Mouse (Mus musculus) cerebellum, adult 2 months (tissue): ENCODE measurements around the gene Kank1. TPM values are rescaled to one million over a fixed set of nuclear protein-coding genes. Genes with fewer than 3 reads are reported as not detected.

Source experiments
- DNase-seq, 2 experiments: peaks; one replicate each; pipeline ENCODE4 v3.0.0; 2021
- H3K27ac ChIP-seq: fragments of 200-500 bp; 2 replicates; pipeline ENCODE4 v1.5.1; 2012; ENCODE audit warnings: low read length, control low read depth, inconsistent platforms; ENCODE audit not compliant: insufficient read depth
- H3K27me3 ChIP-seq: fragments of 200-500 bp; 2 replicates; pipeline ENCODE4 v1.6.1; 2012; ENCODE audit warnings: inconsistent platforms, mild to moderate bottlenecking, low read length, moderate library complexity; ENCODE audit not compliant: control insufficient read depth, insufficient read depth
- H3K4me1 ChIP-seq: fragments of 200-500 bp; 2 replicates; pipeline ENCODE4 v1.6.1; 2011; ENCODE audit warnings: low read length; ENCODE audit not compliant: control insufficient read depth, insufficient read depth
- H3K4me3 ChIP-seq: fragments of 200-500 bp; replicated peaks from 2 replicates; pipeline ENCODE3; 2011; ENCODE audit warnings: mild to moderate bottlenecking, low read depth, low read length, control low read depth; ENCODE audit not compliant: insufficient read depth
- CTCF ChIP-seq: fragments of 200-500 bp; IDR thresholded peaks from 2 replicates; pipeline ENCODE4 v1.5.1; 2011; ENCODE audit warnings: low read depth, mild to moderate bottlenecking, control low read depth, low read length, moderate library complexity, borderline replicate concordance; ENCODE audit not compliant: insufficient read depth
- POLR2A ChIP-seq: fragments of 200-500 bp; IDR thresholded peaks from 2 replicates; pipeline ENCODE4 v1.6.1; 2011; ENCODE audit warnings: low read length, control low read depth, borderline replicate concordance; ENCODE audit not compliant: insufficient read depth
- WGBS: fragments of 180-500 bp; shearing (Covaris S2); methylation state at CpG from one replicate; pipeline ENCODE4 v1.1.7; 2018; 5-methylcytosine and 5-hydroxymethylcytosine counted together
- polyA plus RNA-seq: library from polyadenylated mRNA; depleted of rRNA; stranded (reverse); fragments of >200 nt; gene quantifications from 2 replicates; pipeline ENCODE4 v1.2.3, GENCODE M21; 2012

Gene Kank1
- polyA plus RNA-seq, 1 experiment, result 12.0 TPM

DNA sequence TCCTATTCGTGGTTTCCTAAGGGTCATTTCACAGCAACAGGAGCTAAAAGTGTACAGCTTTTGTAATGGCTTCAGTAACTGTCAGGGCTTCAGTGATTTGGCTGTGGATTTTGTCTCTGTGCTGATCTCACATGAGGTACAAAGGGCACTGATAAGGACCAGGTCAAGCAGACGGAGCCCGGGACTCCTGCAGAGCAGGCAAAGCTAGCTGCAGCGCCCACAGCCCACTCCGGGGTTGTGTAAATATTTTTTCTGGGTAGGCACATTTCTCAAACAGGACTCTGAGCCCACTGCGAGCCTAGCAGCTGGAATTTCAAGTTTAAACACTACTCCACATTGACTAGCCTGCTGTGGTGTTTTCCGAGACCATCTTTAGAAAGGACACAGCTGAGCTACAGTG lies 145.2 kb downstream of the Kank1 start:
- Histone ChIP-seq H3K4me3 (no peak overlapping the region), H3K27me3 (no peaks in the 10 kb centered on the region), H3K4me1 (peaks cover 3% of the 10 kb centered on the region; the same call in 1 of the 2 replicates), H3K27ac (no peak overlapping the region)
- no peak for DNase-seq
- 72% methylated on average over 7 of the region's 7 CpGs for WGBS
- no peak for TF ChIP-seq POLR2A
- no peak for TF ChIP-seq CTCF

DNA sequence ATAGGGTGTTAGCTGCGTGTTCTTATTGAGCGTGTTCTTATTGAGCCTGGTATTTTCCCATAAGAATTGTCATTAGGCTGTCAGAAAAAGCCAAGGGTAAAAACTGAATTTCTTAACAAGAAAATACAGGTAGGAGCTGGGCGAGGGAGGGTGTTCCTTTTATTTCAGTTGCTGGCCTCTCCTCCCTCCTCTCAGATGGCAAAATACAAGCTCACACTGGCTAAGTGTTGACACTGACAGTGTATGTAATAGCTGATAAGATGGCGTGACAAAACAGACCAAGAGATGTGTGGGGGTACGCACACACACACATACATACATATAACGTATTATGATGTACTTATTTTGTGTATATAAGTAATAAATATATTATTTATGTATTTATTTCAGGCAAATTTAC lies 145.7 kb downstream of the Kank1 start:
- 96% methylated on average over 6 of the region's 6 CpGs for WGBS
- peaks cover 3% of the 10 kb centered on the region; the same call in 1 of the 2 replicates for H3K4me1 ChIP-seq
- TF ChIP-seq CTCF (no peak), POLR2A (no peak)
- no peaks in the 10 kb centered on the region for H3K27me3 ChIP-seq
- DNase-seq, result no peak
- H3K4me3 ChIP-seq, result no peak overlapping the region
- no peak overlapping the region for H3K27ac ChIP-seq

DNA sequence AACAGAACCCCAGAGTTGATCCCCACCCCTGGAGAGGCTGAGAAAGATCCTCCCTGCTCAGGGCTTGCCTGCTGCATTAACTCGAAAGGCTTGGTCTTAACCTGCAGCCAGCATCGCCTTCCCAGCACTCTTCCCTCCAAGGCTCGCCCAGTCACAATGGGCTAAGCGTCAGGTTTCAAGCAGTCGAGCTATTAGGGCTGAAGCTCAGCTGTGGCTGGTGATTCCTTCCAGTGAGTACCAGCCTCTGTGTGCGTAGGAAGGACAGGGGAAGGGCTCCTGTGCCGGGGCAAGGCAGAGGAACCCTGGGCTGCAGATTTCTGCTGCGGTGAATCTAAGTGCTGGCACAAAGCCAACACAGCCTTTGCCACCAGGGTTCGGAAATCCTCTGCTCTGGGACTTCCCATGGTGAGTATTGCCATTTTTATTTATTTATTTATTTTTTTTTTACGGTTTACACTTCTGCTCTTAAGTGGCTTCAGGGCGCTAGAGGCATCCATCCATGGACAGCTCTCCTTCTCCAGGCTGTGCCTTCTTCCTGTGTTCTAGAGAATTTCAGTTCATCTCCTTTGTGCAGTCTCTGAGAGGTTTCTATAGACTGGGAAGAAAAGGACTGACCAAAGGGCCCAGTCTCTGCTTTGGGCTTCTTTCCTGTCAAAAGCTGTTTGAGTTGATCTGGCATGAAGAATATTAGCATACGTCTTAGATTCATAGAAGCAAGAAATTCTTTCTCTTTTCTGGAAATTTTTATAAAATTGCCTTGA lies 146.8 kb downstream of the Kank1 start:
- peaks cover 3% of the 10 kb centered on the region; the same call in 1 of the 2 replicates for H3K4me1 ChIP-seq
- no peak for DNase-seq
- H3K27me3 ChIP-seq, result no peaks in the 10 kb centered on the region
- WGBS, result 28% methylated on average over 12 of the region's 12 CpGs
- TF ChIP-seq POLR2A, result no peak
- no peak for TF ChIP-seq CTCF
- no peak overlapping the region for H3K27ac ChIP-seq
- no peak overlapping the region for H3K4me3 ChIP-seq

DNA sequence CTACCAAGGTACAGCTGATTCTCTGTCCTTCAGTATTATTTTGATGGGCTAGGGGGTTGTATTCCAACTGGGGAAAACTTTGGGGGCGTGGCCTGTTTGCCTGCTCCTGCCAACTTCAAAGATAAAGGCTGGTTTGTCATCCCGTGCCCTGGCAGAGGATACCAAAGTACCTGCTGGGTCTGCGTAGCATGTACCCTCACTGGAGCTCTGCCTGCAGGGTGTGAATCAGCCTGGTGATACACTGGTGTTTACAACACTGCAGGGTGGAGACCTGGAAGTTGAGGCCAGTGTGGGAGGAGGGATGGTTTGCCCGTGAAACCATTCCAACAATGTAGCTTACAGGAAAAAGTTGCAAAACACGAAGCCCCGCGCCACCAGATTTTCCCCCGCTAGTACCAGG lies 149.2 kb downstream of the Kank1 start:
- Histone ChIP-seq H3K4me1 (peaks cover 3% of the 10 kb centered on the region; the same call in 1 of the 2 replicates), H3K27ac (no peak overlapping the region), H3K27me3 (no peaks in the 10 kb centered on the region), H3K4me3 (no peak overlapping the region)
- no peak for DNase-seq
- WGBS, result 51% methylated on average over 8 of the region's 8 CpGs
- TF ChIP-seq CTCF (no peak), POLR2A (no peak)

DNA sequence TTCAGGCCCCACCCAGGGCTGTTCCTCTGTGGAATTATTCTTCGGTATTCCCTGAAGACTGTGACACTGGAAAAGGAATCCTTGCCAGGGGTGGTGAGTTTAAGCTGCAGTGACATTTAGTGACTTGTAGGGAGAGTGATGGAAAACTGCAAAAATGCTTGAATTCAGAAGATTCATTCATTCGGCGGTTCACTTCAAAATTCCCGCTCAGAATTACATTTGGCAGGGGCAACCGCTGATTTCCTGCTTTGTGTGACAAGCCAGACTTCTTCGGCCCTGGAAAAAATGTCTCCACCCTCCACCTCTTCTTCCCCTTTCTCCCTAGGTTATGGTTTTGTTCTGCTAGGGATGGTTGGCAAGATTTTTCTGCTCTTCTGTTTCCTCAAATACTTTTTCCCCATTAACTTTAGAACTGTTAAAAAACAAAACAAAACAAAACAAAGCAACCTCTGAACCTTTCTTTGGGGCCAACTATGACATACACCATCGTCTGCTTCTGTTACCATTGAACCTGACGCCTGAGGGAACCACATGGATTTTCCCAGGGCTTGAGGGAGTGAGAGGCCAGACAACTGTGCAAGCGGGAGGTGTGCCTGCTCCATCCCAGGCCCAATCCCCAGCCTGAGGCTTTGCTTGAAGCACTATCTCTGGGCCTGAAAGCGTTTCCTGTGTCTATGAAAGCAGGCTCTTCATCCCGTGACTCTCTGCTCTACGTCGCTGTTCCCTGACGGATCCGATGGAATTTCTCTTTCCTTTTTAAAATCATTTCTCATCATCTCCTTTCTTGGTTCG lies 150.1 kb downstream of the Kank1 start:
- TF ChIP-seq POLR2A (no peak), CTCF (no peak)
- WGBS, result 83% methylated on average over 16 of the region's 16 CpGs
- no peak overlapping the region for H3K27ac ChIP-seq
- peaks cover 3% of the 10 kb centered on the region; the same call in 1 of the 2 replicates for H3K4me1 ChIP-seq
- H3K4me3 ChIP-seq, result no peak overlapping the region
- DNase-seq, result no peak
- no peaks in the 10 kb centered on the region for H3K27me3 ChIP-seq

DNA sequence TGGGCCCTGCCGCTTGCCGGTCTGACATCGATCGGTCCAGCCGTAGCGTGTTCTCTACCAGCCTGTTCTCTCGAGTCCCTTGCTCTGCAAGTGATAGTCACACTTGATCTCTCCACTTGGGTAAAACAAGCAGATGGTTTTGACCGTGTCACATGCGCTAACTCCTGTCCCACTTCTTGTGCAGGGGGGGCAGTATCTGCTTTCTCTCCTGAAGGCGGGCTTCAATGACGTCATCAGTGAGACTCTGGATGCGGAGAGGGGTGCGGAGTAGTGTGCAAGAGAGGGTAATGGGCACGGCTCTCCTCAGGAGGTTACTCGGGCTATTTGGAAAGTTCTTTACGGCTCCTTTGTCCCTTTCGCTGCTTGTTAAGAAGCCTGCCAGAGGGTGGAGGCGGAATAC lies 151.1 kb downstream of the Kank1 start:
- no peak for DNase-seq
- TF ChIP-seq POLR2A, result no peak
- no peak for TF ChIP-seq CTCF
- Histone ChIP-seq H3K27ac (no peak overlapping the region), H3K27me3 (no peaks in the 10 kb centered on the region), H3K4me1 (peaks cover 3% of the 10 kb centered on the region; the same call in 1 of the 2 replicates), H3K4me3 (no peak overlapping the region)
- WGBS, result 80% methylated on average over 18 of the region's 18 CpGs

DNA sequence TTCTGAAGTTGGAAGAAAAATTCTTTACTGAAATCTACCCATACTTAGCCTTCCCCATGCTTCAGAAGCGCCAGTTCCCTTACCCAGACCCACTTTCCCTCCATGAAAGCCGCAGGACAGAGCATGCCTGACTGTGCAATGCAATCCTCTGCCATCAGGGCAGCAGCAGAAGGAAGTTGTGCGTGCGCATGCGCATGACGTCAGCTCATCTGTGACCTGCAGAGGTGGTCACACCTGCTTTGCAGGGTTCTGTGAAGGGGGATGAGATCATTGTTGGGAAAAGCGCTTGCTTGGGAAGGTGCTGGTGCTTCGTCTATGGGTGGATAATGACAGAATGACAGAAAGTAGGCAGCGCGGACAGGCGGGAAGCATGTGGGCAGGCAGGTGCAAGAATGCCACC lies 155.4 kb downstream of the Kank1 start:
- no peak for TF ChIP-seq POLR2A
- no peak for TF ChIP-seq CTCF
- no peak for DNase-seq
- Histone ChIP-seq H3K27ac (no peak overlapping the region), H3K4me1 (no peaks in the 10 kb centered on the region), H3K27me3 (no peaks in the 10 kb centered on the region), H3K4me3 (no peak overlapping the region)
- WGBS, result 95% methylated on average over 11 of the region's 11 CpGs
